Comparison of ENCODE assay signal across 19 mouse cellular contexts in genomic region chr16:6784144-6784543, GRCm38 (mm10).
DNase-seq lines count a peak whose midpoint lies in the region; ATAC-seq and TF ChIP-seq lines count a peak whose summit lies in the region.
"Had no signal": no experiment of that assay in that cellular context is flagged by ENCODE, and none has a peak within 500 bp of the region (broad histone marks: within the 10 kb centered on the region; RNA-seq: fewer than 3 reads in every experiment).

No protein-coding gene starts in this region.

- H3K27me3 ChIP-seq in hindbrain, postnatal 0 days (ENCODE audit: insufficient read depth, low read length) = no peaks in the 10 kb centered on the region
- H3K27me3 ChIP-seq in hindbrain, embryonic 11.5 days (ENCODE audit: control insufficient read depth, insufficient read depth, low read length) = no peaks in the 10 kb centered on the region
- H3K27me3 ChIP-seq: embryonic facial prominence, embryonic 12.5 days; heart, embryonic 13.5 days; midbrain, embryonic 13.5 days; Patski had no signal

- no peaks in the 10 kb centered on the region for H3K4me1 ChIP-seq in hindbrain, postnatal 0 days (ENCODE audit: insufficient read depth, low read length)
- H3K4me1 ChIP-seq in hindbrain, embryonic 11.5 days (replicated peaks; ENCODE audit: control insufficient read depth, insufficient read depth, low read length) = no peaks in the 10 kb centered on the region
- H3K4me1 ChIP-seq: embryonic facial prominence, embryonic 12.5 days; heart, embryonic 13.5 days had no signal

- no peak overlapping the region for H3K4me2 ChIP-seq in hindbrain, postnatal 0 days (ENCODE audit: low read depth, low read length)
- no peak overlapping the region for H3K4me2 ChIP-seq in hindbrain, embryonic 11.5 days (replicated peaks; ENCODE audit: low read depth, low read length)
- H3K4me2 ChIP-seq: embryonic facial prominence, embryonic 12.5 days; heart, embryonic 13.5 days; midbrain, embryonic 13.5 days had no signal

- H3K9me3 ChIP-seq in hindbrain, postnatal 0 days (ENCODE audit: low read length) = no peaks in the 10 kb centered on the region
- no peaks in the 10 kb centered on the region for H3K9me3 ChIP-seq in hindbrain, embryonic 11.5 days (ENCODE audit: control insufficient read depth, low read length)
- H3K9me3 ChIP-seq: embryonic facial prominence, embryonic 12.5 days; midbrain, embryonic 13.5 days had no signal

- 61% methylated on average over 5 of the region's 5 CpGs for WGBS in hindbrain, postnatal 0 days
- 74% methylated on average over 5 of the region's 5 CpGs for WGBS in hindbrain, embryonic 11.5 days

- no peak overlapping the region for H3K4me3 ChIP-seq in hindbrain, postnatal 0 days (ENCODE audit: low read length)
- no peak overlapping the region for H3K4me3 ChIP-seq in hindbrain, embryonic 11.5 days (ENCODE audit: low read depth, low read length)
- H3K4me3 ChIP-seq: embryonic facial prominence, embryonic 12.5 days; erythroblast, embryonic 14.5 days; heart, embryonic 13.5 days; midbrain, embryonic 13.5 days had no signal

- no peak overlapping the region for H3K27ac ChIP-seq in hindbrain, postnatal 0 days
- no peak overlapping the region for H3K27ac ChIP-seq in hindbrain, embryonic 11.5 days (ENCODE audit: low read depth, low read length)
- H3K27ac ChIP-seq: embryonic facial prominence, embryonic 12.5 days; heart, embryonic 13.5 days; midbrain, embryonic 13.5 days had no signal

- peak; percentile 68 for DNase-seq in cerebellum, adult 11-12 months
- peak; percentile 12 for DNase-seq in hindbrain, postnatal 0 days (ENCODE audit: low spot score)
- DNase-seq in hindbrain, embryonic 11.5 days (ENCODE audit: low spot score) = no peak
- peak; percentile 84 for DNase-seq in brain, adult 2 months (ENCODE audit: low read depth, low spot score)
- peak; percentile 72 for DNase-seq in cerebellum, adult 9-11 months
- no peak for DNase-seq in adrenal gland, adult 18-20 months (ENCODE audit: low spot score in 2 of 2)
- DNase-seq: adrenal gland, postnatal 14 days; kidney, adult 9 months; layer of hippocampus, postnatal 36 days; lung, postnatal 10 days had no signal

- H3K36me3 ChIP-seq in hindbrain, postnatal 0 days (ENCODE audit: insufficient read depth, low read length) = no peaks in the 10 kb centered on the region
- no peaks in the 10 kb centered on the region for H3K36me3 ChIP-seq in hindbrain, embryonic 11.5 days (ENCODE audit: control insufficient read depth, insufficient read depth, low read length)
- H3K36me3 ChIP-seq: embryonic facial prominence, embryonic 12.5 days; heart, embryonic 13.5 days; midbrain, embryonic 13.5 days had no signal

- H3K9ac ChIP-seq in hindbrain, postnatal 0 days (replicated peaks; ENCODE audit: low read length) = no peak overlapping the region
- no peak overlapping the region for H3K9ac ChIP-seq in hindbrain, embryonic 11.5 days (ENCODE audit: low read depth, low read length)
- H3K9ac ChIP-seq: embryonic facial prominence, embryonic 12.5 days; heart, embryonic 13.5 days; midbrain, embryonic 13.5 days had no signal

- no peak for ATAC-seq in cerebellum, adult (ENCODE audit: insufficient number of reproducible peaks, low FRiP score, low TSS enrichment)
- ATAC-seq in hindbrain, postnatal 0 days = no peak
- ATAC-seq in hindbrain, embryonic 11.5 days (ENCODE audit: low FRiP score) = no peak
- no peak for ATAC-seq in frontal cortex, adult (ENCODE audit: low TSS enrichment)
- ATAC-seq: CD4-positive, CD25-positive, alpha-beta regulatory T cell, adult 4 months; forebrain, embryonic 16.5 days; midbrain, embryonic 13.5 days; Patski had no signal

- no peak for TF ChIP-seq CTCF in hindbrain, postnatal 0 days (IDR thresholded peaks at IDR 0.05; ENCODE audit: low read depth)

Comparison
In these comparisons a context has a peak if more than half of its experiments do, and no peak if none do; other contexts are left out.
1. DNase-seq: peak in cerebellum, adult 11-12 months (single experiment), hindbrain, postnatal 0 days (single experiment), brain, adult 2 months (single experiment) and cerebellum, adult 9-11 months (single experiment); none in hindbrain, embryonic 11.5 days (single experiment) and adrenal gland, adult 18-20 months (0 of 2).